Mouse (Mus musculus) left cerebral cortex, adult 18-20 months (tissue): Measurements from ENCODE around the gene Numb. TPM values are rescaled to one million over a fixed set of nuclear protein-coding genes. Genes with fewer than 3 reads are reported as not detected.
"Not testable (repeated sequence)": the region's sequence is repeated elsewhere in the genome, so short reads cannot be mapped to it uniquely, and the experiment has no call there.

Experiments
- DNase-seq, 2 experiments: peaks; one replicate each; pipeline ENCODE4 v3.0.0; 2021 to 2022; ENCODE audit warnings: low spot score in 2 of 2, mixed read lengths in 1 of 2
- total RNA-seq, 2 experiments: library from RNA; stranded (reverse); gene quantifications; 2 replicates each; pipeline ENCODE4 v1.2.3; 2021

Numb gene
- total RNA-seq, 2 experiments from 2014 or later: 69.9 to 76.2 TPM

DNA sequence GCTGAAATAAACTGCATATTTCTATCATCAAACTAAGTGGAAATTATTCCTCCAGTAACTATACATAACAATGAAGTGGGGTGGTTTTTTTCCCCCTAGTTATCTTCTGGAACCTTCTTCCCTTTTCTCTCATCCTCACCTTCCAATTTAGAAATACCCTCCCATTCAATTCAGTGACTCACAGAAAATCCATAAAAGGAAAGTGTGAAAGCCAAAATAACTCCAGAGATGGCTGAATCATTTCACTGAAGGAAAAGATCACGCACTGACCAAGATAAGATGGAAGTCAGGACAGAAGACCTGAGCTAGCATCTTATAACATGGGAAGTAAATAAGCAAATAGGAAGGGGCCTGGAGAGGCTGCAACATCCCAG, 1.7 kb upstream of the Numb start:
- no peak for DNase-seq

DNA sequence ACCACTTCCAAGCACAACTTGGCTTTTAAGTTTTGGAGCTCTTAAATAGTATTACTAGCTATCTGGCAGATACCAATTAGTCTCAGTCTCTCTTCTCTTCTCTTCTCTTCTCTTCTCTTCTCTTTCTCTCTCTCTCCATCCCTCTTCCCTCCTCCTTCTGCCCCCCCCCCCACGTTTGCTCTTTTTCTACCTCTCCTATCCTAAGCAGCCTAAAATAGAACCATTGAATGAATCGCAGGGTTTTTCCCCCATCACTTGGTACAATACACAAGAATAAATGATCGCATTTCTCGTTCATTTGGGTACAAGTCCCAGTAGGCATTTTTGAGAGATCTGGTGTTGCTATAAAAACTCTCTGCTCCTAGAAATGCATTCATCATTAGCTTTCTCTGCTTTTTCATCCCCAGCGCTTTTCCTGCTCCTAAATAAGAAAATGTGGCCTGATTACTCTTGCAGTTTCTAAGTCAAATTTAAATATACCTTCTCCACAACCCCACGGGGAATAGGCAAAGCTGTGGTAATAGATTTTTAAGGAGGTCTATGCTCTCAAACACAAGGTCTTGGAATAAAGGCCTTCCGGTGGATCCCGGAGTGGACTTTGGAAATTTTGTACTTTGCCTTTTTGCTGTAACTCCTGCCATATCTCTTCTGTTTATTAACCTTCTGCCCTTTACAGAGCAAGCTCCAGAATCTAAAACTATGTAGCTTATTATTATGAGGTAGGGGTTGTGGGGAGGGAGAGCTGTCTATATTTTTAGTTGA, 1.2 kb upstream of the Numb start:
- no peak for DNase-seq

DNA sequence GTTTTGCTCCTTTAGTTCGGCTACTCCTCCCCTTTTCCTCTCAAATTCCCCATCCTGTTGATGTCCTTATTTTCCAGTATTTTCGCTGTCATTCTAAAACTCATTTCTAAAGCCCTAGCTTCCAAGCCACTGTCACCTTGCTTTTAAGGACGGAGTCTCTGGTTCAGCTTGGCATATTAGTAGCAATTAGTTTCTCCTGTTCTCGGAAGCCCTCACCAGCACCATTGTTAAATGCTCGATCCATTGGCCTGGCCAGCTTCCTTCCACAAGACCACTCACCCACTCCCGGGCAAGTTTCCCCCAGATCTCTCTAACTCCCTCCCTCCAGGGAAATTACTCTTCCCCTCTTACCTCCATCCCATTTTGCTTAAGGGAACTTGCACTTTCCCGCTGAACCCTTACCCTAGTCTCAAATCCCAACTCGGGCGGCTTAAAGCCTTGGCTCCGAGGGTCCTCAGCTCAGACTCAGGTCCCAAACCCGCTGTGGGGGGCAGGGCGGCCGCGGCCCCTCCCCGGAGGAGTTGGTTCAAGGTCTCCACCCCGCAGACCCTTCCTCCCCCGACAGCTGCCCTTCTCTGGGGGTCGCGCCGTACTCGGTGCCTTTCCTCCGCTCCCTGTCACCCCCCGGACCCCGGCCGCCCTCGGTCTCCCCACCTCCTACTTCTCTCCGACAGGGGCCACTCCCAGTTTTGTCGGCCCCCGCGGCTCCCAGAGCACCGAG, 853 bp downstream of the Numb start:
- no peak for DNase-seq

DNA sequence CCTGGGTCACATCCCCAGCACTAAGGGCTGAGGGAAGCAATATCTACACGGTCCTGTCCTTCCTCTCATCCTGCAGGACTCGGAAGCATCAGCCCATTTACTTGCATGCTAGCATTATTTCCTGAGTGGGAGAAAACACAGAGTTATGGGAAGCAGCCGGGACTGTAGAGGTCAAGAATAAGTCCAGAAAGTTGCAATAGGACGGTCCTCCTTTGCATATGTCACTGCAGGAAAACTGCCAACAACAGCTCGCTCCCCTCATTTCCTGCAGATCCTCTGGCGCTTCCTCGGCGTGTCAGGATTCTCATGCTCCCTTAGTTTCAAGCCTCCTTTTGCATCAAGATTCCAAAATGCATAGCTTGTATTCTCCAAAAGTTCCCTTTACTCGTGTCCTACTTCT, 4.8 kb downstream of the Numb start:
- DNase-seq: no peak

DNA sequence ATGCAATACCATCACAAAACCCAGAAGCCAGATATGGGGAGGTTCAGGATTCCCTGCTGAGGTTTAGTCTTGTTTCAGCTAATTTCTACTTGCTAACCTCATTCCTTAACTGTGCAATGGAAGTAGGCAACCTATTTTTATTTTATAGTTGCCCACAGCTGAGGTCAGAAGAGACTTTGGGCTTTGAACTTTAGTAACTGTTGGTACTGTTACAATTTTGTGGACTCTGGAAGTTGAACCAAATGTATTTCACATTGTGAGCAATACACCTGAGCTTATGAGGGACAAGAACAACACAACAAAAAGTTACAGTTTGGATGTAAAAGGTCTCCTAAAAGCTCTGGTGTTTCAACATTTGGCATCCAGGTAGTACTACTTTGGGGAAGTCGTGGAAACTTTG, 6.9 kb downstream of the Numb start:
- no peak for DNase-seq

DNA sequence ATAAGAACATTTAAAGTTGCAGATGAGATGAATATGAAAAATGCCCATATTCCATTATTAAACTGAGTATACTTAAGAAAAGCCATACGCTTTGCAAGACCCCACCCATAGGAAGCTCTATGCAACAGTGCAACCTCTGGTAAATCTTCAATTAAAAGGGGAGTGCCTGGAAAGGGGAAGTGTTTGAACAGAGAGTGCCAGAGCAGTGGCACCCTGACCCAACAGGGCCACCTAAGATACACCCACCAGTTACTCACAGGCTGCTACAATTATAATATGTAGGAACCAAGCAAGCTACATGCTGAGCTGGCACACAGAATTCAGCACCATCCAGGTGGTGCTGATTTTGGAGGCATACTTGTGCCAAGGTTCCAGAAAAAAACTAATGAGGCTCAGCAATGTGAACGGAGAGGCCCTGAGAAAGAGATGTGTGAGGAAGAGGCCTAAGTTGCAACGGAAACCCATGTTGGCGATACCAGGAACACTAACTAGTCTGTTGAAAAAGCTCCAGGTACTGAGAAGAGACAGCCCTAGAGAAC, 7.5 kb downstream of the Numb start:
- DNase-seq: no peak

DNA sequence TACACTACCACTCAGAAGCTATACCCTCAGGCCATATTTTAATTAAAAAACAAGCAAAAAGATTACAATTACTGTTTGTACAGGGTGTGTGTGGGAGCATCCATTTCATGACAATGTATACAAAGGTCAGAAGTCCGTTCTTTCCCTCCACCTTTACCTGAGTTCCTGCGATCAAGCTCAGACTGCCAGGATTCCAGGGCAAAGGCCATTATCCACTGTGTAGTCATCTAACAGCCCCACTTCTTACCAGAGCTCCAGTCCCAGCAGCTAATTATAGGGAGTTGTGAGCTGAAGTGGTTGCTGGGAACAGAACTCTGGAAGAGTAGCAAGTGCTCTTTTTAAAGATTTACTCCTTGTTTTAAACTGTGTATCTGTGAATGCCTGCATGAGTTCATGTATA, 11.3 kb downstream of the Numb start:
- DNase-seq: no peak

DNA sequence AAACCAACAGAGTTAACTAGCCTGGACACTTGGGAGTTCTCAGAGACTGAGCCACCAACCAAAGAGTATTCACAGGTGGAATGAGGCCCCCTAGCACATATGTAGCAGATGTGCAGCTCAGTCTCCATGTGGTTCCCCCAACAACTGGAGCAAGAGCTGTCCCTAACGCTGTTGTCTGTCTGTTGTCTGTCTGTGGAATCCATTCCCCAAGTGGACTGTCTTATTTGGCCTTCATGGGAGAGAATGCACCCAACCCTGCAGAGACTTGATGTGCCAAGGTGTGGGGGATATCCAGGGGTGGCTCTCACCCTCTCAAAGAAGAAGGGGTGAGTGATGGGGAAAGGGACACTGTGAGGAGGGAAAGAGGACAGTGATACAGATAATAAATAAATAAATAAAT, 28.8 kb downstream of the Numb start:
- no peak for DNase-seq

DNA sequence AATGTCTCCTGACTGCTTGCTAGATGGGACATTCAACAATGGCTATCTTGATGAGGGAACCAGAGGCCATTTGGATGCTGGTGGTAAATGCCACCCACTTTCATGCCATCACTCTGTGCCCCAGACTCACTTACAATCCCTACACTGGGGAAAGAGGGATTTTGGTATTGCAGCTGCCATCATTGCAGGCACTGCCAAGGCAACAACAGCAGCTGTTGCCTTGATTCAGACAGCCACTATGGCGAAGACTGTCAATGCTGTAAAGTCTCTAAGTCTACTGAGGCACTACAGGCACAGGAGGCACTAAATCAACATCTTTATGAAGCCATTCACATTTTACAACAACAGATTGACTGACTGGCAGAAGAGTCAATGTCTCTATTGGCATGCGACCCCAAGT, 30.5 kb downstream of the Numb start:
- no peak for DNase-seq

DNA sequence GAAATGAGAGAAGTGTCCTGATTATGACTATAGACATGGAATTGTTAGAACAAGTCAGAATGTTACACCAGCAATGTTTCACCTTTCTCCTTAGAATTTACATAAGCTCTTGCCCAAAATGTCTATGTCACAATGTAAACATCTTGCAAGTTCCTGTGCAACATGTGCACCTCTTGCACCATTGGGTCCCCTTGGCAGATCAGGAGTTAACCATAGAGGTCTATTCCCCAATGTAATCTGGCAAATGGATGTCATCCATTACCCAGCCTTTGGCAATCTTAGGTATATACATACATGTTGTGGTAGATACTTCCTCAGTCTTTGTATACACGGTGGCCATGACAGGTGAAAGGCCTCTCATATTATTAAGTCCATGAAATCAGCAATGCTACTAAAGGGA, 32.6 kb downstream of the Numb start:
- no peak for DNase-seq

DNA sequence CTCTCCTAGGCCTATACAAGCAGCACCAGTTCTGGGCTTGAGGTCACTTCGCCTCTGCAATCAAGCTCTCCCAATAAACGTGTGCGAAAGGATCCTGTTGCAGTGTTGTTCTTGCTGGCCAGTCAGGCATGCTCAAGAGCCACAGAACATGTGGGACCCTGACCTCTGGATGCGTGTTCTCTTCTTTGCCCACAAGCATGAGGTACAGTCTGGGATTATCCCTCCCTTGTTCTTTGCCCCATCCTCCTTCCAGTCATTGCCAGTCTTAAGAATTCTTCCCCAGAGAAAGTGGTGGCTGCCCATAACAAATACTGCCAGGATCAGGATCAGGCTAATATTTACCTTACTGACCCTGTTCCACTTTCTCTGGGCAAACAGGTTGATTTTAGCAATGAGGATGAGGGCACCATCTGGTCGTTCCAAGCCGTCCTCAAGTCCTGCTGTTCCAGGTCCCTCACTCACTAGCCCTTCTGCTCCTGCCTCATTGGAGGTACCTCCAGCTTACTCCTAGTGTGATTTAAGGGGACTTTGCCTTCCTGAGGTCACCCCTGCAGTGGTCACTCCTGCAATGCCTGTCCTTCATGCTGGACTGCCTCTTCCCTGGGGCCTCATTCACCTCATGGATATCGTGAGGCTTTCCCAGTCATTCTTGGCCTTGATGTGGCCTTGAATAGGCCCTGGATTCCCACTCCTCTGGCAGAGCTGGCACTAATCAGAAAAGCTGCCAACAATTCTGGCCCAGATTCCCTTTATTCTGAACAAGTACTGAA, 36.0 kb downstream of the Numb start:
- DNase-seq: no peak

DNA sequence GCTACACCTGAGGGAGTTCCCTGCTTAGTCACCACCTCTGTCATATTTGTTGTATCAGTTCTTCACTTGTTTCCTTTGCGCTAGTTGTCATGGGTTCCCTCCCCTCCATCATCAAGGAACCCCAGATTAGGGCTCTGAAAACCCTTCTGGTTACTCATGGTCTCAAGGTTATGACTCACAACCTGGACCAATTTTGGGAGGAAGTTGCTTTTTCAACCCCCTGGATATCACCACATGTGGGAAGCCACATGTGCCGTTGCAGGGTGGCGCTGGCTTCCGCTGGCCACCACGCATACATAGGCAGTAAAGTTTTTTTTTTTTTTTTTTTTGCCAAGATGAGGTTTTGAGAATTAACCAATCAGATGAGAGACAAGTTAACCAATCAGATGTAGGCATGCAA, 36.7 kb downstream of the Numb start:
- DNase-seq: not testable (repeated sequence)

DNA sequence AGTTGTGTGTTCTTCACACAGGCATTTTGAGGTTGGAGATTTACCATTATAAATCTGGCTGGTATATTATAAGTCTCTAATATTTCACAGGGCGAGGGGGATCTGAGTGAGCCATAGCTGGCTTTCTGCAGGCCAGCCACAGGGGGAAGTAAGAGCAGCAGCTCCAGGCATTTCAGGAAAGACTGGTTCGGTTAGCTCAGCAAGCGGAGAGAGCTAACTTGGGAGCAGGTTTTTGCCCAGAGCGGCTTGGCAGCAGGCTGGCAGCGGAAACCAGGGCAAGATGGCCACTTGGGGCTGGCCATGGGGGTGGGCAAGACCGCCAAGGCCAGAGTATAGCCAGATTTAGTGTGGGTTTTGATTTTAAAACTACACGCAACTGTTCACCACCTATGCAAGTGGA, 39.2 kb downstream of the Numb start:
- DNase-seq: peak in 1 of 2 experiments; percentile 33

DNA sequence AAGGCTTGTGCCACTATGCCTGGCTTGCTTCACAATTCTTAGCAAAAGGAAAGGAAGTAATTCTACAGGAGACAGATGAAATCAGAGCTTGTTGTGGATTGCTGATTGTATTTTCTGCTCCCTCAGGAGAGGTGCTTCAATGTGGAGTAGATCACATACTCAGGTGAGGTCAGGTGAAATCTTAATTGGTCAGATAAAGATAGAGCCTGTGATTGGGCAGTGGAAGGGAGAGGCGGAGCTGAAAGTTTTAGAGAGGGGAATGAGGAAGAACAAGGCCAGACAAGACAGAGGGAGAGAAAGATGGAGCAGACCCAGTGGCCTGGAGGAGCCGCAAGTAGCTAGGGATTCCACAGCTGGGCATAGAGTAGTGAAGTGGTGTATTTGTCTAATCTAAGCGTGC, 39.6 kb downstream of the Numb start:
- no peak for DNase-seq

DNA sequence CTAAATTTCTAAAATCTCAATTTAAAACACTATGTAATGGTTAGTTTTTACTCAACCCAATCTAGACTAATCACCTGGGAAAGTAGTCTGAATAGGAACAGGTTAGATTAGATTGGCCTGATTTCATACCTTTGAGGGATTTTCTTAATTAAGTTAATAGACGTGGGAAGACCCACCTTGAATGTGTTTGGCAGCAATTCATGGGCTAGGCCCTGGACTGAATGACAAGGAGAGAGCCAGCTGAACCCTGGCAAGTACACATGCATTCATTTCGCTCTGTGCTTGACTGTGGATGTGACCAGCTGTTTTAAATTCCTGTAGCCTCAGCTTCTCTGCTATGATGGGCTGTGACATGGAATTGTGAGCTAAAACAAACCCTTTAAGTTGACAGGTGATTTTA, 40.8 kb downstream of the Numb start:
- no peak for DNase-seq

DNA sequence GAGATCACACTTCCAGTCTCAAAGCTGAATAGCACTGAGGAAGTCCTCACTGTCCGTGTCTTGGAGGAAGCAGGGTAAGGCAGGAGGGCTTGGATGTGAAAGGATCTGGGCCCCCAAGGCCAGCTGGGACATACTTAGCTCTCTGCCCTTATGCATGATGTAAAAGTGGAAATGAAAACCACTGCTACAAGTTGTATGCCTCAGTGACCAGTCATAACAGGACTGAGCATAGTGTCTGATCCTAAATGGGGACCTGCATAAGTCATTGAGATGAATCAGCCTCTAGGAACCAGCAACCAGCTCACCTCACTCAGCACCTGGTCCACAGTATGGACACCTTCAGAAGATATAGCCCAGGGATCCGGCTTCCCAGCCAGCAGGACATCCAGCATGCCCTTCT, 46.6 kb downstream of the Numb start:
- no peak for DNase-seq

DNA sequence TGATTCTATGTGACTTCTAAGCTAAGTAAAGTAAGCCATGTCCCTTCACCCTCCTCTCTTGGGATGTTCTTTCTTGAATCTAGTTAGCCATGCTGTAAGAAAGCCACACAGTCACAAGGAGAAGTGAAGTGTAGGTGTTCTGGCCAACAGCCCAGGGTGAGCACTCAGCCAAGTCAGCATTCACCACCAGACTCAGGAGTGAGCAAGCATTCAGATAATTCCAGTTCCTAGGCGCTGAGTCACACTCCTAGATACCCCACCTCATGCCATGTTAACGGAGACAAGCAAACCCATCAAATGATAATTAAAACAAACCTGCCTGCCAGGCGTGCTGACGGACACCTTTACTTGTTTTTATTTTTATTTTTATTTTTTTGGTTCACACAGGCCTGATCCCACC, 47.1 kb downstream of the Numb start:
- peak; percentile 86 to 92 for DNase-seq

DNA sequence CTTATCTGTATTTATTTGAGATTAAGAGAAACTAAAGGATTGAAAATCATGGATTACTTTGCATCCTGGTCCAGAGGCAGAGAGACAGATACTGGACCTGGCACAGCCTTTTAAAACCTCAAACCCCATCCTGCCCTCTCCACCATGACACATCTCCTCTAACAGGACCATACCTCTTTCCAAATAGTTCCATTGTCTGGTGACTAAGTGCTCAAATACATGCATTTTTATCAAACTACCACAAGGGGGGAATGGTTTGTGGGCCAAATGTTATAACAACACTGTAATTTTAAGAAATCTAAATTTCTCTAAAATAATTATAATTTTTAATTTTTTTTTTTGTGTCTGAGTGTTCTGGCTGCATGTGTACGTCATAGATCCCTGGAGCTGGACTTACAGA, 57.2 kb downstream of the Numb start:
- DNase-seq: no peak

DNA sequence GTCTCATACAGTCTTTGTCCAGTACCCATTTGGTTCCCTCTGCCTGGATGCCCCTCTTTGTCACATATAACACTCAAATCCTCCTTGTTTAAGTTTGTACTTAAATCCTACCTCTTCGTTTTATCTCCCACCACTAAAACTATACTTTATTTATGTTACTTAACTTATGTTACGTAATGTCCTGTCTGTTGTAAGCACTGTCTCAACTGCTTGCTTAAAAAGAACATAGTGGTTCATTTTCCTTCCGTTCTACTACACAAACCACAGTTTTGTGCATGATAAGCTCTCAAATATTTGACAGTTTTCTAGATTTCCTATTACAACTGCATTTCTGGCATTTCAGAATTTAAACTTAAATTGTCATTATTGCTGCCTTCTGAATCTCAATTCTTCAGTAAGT, 59.9 kb downstream of the Numb start:
- no peak for DNase-seq

DNA sequence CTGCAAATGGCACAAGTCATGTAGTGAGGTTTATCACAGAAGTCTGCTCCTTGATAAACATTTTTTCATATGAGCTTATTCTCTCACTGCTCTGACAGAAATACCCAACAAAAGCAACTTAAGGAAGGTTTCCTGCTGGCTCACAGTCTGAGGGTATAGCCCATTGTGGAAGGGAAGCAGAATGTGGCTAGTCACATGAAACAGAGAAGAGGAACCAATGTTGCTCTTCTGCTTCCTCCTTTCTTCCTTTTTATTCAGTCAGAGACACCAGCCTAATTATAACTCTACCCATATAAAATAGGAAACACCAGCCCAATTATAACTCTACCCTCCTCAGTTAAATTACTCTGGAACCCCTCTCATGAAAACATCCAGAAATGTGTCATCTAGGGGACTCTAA, 61.0 kb downstream of the Numb start:
- no peak for DNase-seq

DNA sequence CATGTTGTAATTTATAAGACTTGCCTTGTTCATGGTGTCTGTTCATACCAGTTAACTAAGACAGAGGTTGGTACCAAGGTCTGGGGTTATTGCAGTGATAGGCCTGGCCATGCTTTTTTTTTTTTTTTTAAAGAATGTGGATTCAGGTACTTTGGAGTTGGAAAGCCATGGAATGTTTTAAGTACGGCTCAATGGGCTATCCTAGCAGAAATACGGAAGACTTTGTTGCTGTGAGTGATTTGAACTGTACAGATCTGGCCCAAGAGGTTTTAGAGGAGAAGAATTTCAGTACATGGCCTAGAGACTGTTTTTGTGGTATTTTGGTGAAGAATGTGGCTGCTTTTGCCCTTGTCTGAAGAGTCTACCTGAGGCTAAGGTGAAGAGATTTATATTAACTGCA, 63.7 kb downstream of the Numb start:
- no peak for DNase-seq

DNA sequence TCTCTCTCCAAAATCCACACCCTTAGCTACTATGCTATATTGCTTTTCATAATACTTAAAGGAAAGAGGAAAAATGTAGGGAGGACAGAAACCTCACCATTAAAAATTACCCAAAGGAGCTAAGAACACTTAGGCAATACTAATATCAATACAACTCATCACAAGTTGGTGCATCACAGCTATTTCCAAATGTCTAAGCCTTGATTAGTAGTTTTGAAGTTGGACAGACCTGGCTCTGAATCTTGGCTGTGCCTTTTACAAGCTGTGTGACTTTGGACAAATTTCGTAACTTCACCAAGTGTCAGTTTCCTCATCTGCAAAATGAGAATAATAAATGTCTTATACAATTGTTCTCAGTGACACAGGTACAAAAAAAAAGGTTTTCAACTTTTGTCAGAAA, 66.5 kb downstream of the Numb start:
- no peak for DNase-seq
